In the genomic region with DNA sequence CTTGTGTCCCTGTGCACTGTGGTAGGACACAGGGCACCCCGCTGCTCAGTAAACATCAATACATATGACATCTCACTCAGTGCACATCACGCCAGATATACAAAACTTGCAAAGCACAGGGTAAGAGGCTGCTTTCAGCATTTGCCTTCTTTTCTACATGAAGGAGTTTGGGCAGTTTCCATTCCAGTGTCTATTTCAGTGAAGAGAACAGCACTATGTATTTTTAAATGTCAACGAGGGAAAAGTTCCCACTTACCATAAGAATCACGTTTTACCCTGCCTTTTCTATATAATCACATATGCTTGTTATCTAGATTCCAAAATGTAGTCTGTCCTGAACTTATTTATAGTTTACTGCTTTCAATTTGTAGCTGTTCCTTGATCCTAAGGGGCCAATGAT, we compare ENCODE assay signal across 23 mouse cellular contexts.
DNase-seq lines count a peak whose midpoint lies in the region; ATAC-seq and TF ChIP-seq lines count a peak whose summit lies in the region.
"Had no signal": no experiment of that assay in that cellular context is flagged by ENCODE, and none has a peak within 500 bp of the region (broad histone marks: within the 10 kb centered on the region; RNA-seq: fewer than 3 reads in every experiment).

No protein-coding gene starts in this region.

- no peak overlapping the region for H3K4me3 ChIP-seq in forebrain, postnatal 0 days (ENCODE audit: low read depth, low read length)
- H3K4me3 ChIP-seq in forebrain, embryonic 14.5 days (ENCODE audit: low read depth, low read length) = no peak overlapping the region
- H3K4me3 ChIP-seq: embryonic facial prominence, embryonic 12.5 days; embryonic facial prominence, embryonic 15.5 days; erythroblast, embryonic 14.5 days; forebrain, embryonic 10.5 days; forebrain, embryonic 12.5 days; forebrain, embryonic 15.5 days had no signal

- H3K4me2 ChIP-seq in forebrain, postnatal 0 days (ENCODE audit: low read depth) = no peak overlapping the region
- no peak overlapping the region for H3K4me2 ChIP-seq in forebrain, embryonic 14.5 days (ENCODE audit: low read length)
- H3K4me2 ChIP-seq: embryonic facial prominence, embryonic 12.5 days; embryonic facial prominence, embryonic 15.5 days; forebrain, embryonic 12.5 days; forebrain, embryonic 15.5 days had no signal

- no peak for DNase-seq in forebrain, postnatal 0 days
- DNase-seq in forebrain, embryonic 14.5 days (ENCODE audit: low spot score) = no peak
- DNase-seq in adipocyte (ENCODE audit: low spot score) = peak; percentile 16
- DNase-seq in brain, adult 2 months (ENCODE audit: low read depth, low spot score) = peak; percentile 66
- peak; percentile 65 for DNase-seq in telencephalon, adult 2 months (ENCODE audit: low read depth, low spot score)
- DNase-seq in embryo, embryonic 10 days (ENCODE audit: low spot score) = no peak
- no peak for DNase-seq in kidney, adult 11 months
- DNase-seq: adrenal gland, adult 8-10 months; adrenal gland, postnatal 14 days; adrenal gland, postnatal 36 days; cerebellum, adult 11 months; cerebellum, adult 18-20 months; cerebellum, adult 8-10 months; cerebellum, adult 9-11 months; cerebellum, postnatal 14 days; cerebellum, postnatal 36 days; embryo, embryonic 11 days had no signal

- ATAC-seq in forebrain, postnatal 0 days = peak; percentile 32
- no peak for ATAC-seq in forebrain, embryonic 14.5 days
- ATAC-seq: forebrain, embryonic 15.5 days had no signal

- H3K27me3 ChIP-seq in forebrain, postnatal 0 days (ENCODE audit: insufficient read depth, low read length) = no peaks in the 10 kb centered on the region
- no peaks in the 10 kb centered on the region for H3K27me3 ChIP-seq in forebrain, embryonic 14.5 days (replicated peaks; ENCODE audit: control insufficient read depth, insufficient read depth, low read length)
- H3K27me3 ChIP-seq: embryonic facial prominence, embryonic 12.5 days; embryonic facial prominence, embryonic 15.5 days; forebrain, embryonic 12.5 days; forebrain, embryonic 15.5 days had no signal

- no peaks in the 10 kb centered on the region for H3K9me3 ChIP-seq in forebrain, postnatal 0 days (ENCODE audit: low read length)
- H3K9me3 ChIP-seq in forebrain, embryonic 14.5 days (replicated peaks; ENCODE audit: control insufficient read depth, low read length) = no peaks in the 10 kb centered on the region
- H3K9me3 ChIP-seq: embryonic facial prominence, embryonic 12.5 days; embryonic facial prominence, embryonic 15.5 days; forebrain, embryonic 10.5 days; forebrain, embryonic 12.5 days; forebrain, embryonic 15.5 days had no signal

- no peak overlapping the region for H3K9ac ChIP-seq in forebrain, postnatal 0 days
- H3K9ac ChIP-seq in forebrain, embryonic 14.5 days (ENCODE audit: low read length) = no peak overlapping the region
- H3K9ac ChIP-seq: embryonic facial prominence, embryonic 12.5 days; embryonic facial prominence, embryonic 15.5 days; forebrain, embryonic 12.5 days; forebrain, embryonic 15.5 days had no signal

- 68% methylated on average over 4 of the region's 4 CpGs for WGBS in forebrain, postnatal 0 days
- 83% methylated on average over 4 of the region's 4 CpGs for WGBS in forebrain, embryonic 14.5 days

- H3K4me1 ChIP-seq in forebrain, postnatal 0 days (ENCODE audit: insufficient read depth) = no peaks in the 10 kb centered on the region
- H3K4me1 ChIP-seq in forebrain, embryonic 14.5 days (ENCODE audit: control insufficient read depth, insufficient read depth, low read length) = no peaks in the 10 kb centered on the region
- H3K4me1 ChIP-seq: embryonic facial prominence, embryonic 12.5 days; embryonic facial prominence, embryonic 15.5 days; forebrain, embryonic 10.5 days; forebrain, embryonic 12.5 days; forebrain, embryonic 15.5 days had no signal

- no peak overlapping the region for H3K27ac ChIP-seq in forebrain, postnatal 0 days (ENCODE audit: low read depth, low read length)
- no peak overlapping the region for H3K27ac ChIP-seq in forebrain, embryonic 14.5 days (ENCODE audit: low read depth, low read length)
- H3K27ac ChIP-seq: embryonic facial prominence, embryonic 12.5 days; embryonic facial prominence, embryonic 15.5 days; forebrain, embryonic 10.5 days; forebrain, embryonic 12.5 days; forebrain, embryonic 15.5 days had no signal

- TF ChIP-seq CTCF in forebrain, postnatal 0 days (IDR thresholded peaks at IDR 0.05; ENCODE audit: low read depth) = no peak

- H3K36me3 ChIP-seq in forebrain, postnatal 0 days (ENCODE audit: insufficient read depth) = no peaks in the 10 kb centered on the region
- no peaks in the 10 kb centered on the region for H3K36me3 ChIP-seq in forebrain, embryonic 14.5 days (ENCODE audit: control insufficient read depth, insufficient read depth, low read length)
- H3K36me3 ChIP-seq: embryonic facial prominence, embryonic 12.5 days; embryonic facial prominence, embryonic 15.5 days; forebrain, embryonic 10.5 days; forebrain, embryonic 12.5 days; forebrain, embryonic 15.5 days had no signal

Comparison
In these comparisons a context has a peak if more than half of its experiments do, and no peak if none do; other contexts are left out.
1. DNase-seq: peak in adipocyte (single experiment), brain, adult 2 months (single experiment) and telencephalon, adult 2 months (single experiment); none in forebrain, postnatal 0 days (single experiment), forebrain, embryonic 14.5 days (single experiment), embryo, embryonic 10 days (single experiment) and kidney, adult 11 months (single experiment).